10 mouse cellular contexts compared by ENCODE assay signal in the genomic region with DNA sequence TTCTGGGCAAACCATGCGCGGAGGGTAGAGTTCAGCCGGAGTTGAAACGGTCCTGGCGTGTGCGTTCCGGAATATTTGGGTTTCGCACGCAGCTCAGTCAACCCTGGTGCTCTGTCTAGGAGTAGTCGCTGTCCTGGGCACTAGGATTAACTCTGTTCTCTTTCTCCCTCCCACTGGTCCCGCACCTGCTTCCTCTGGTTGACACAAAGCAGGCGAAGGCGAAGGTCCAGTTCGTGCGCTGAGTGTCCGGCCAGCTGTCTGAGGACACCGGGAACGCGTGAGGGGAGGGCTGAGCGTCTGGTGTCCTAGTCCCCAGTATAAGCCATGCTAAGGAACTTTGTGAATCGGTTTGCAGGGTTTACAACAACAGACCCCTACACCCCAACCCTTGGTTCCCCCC. TPM values are rescaled to one million over a fixed set of nuclear protein-coding genes. Genes with fewer than 3 reads are reported as not detected.
DNase-seq lines count a peak whose midpoint lies in the region; ATAC-seq and TF ChIP-seq lines count a peak whose summit lies in the region.
"Had no signal": no experiment of that assay in that cellular context is flagged by ENCODE, and none has a peak within 500 bp of the region (broad histone marks: within the 10 kb centered on the region; RNA-seq: fewer than 3 reads in every experiment).

No protein-coding gene starts in this region.

- no peak for DNase-seq in kidney, postnatal 0 days (ENCODE audit: low spot score)
- DNase-seq in kidney, postnatal 25 days, result no peak
- DNase-seq in midbrain, postnatal 0 days (ENCODE audit: low spot score), result no peak
- DNase-seq in right cerebral cortex, postnatal 4 days, result no peak
- no peak for DNase-seq in lung, postnatal 25 days (ENCODE audit: low spot score)

- no peak overlapping the region for H3K27ac ChIP-seq in kidney, postnatal 0 days
- peak overlapping the region; percentile 96 for H3K27ac ChIP-seq in embryonic facial prominence, embryonic 13.5 days
- H3K27ac ChIP-seq in hindbrain, embryonic 13.5 days, result no peak overlapping the region
- no peak overlapping the region for H3K27ac ChIP-seq in midbrain, postnatal 0 days (ENCODE audit: low read depth, low read length)
- H3K27ac ChIP-seq: liver, embryonic 15.5 days had no signal

- H3K4me1 ChIP-seq in kidney, postnatal 0 days (replicated peaks; ENCODE audit: insufficient read depth, low read length), result peaks cover 11% of the 10 kb centered on the region
- peaks cover 54% of the 10 kb centered on the region for H3K4me1 ChIP-seq in embryonic facial prominence, embryonic 13.5 days
- H3K4me1 ChIP-seq in hindbrain, embryonic 13.5 days (replicated peaks), result peaks cover 19% of the 10 kb centered on the region
- H3K4me1 ChIP-seq in midbrain, postnatal 0 days (ENCODE audit: insufficient read depth, low read length), result no peaks in the 10 kb centered on the region
- H3K4me1 ChIP-seq: liver, embryonic 15.5 days had no signal

- H3K9me3 ChIP-seq in kidney, postnatal 0 days (replicated peaks; ENCODE audit: low read length), result no peaks in the 10 kb centered on the region
- no peaks in the 10 kb centered on the region for H3K9me3 ChIP-seq in embryonic facial prominence, embryonic 13.5 days
- H3K9me3 ChIP-seq in hindbrain, embryonic 13.5 days, result no peaks in the 10 kb centered on the region
- no peaks in the 10 kb centered on the region for H3K9me3 ChIP-seq in midbrain, postnatal 0 days (ENCODE audit: low read length)
- H3K9me3 ChIP-seq: liver, embryonic 15.5 days had no signal

- H3K4me2 ChIP-seq in kidney, postnatal 0 days (ENCODE audit: low read length), result peak overlapping the region; percentile 48
- H3K4me2 ChIP-seq in embryonic facial prominence, embryonic 13.5 days, result peak overlapping the region; percentile 76
- peak overlapping the region; percentile 33 for H3K4me2 ChIP-seq in hindbrain, embryonic 13.5 days
- H3K4me2 ChIP-seq in midbrain, postnatal 0 days (ENCODE audit: low read depth, low read length, poor library complexity, severe bottlenecking), result peak overlapping the region; percentile 30
- H3K4me2 ChIP-seq: liver, embryonic 15.5 days had no signal

- WGBS in kidney, postnatal 0 days, result under 1% methylated on average over 21 of the region's 21 CpGs
- WGBS in embryonic facial prominence, embryonic 13.5 days, result under 1% methylated on average over 21 of the region's 21 CpGs
- under 1% methylated on average over 21 of the region's 21 CpGs for WGBS in hindbrain, embryonic 13.5 days
- 2% methylated on average over 21 of the region's 21 CpGs for WGBS in midbrain, postnatal 0 days

- no peaks in the 10 kb centered on the region for H3K36me3 ChIP-seq in kidney, postnatal 0 days (ENCODE audit: insufficient read depth, low read length)
- H3K36me3 ChIP-seq in embryonic facial prominence, embryonic 13.5 days, result no peaks in the 10 kb centered on the region
- H3K36me3 ChIP-seq in hindbrain, embryonic 13.5 days, result no peaks in the 10 kb centered on the region
- H3K36me3 ChIP-seq in midbrain, postnatal 0 days (ENCODE audit: insufficient read depth, low read length), result no peaks in the 10 kb centered on the region
- H3K36me3 ChIP-seq: liver, embryonic 15.5 days had no signal

- H3K27me3 ChIP-seq in kidney, postnatal 0 days (ENCODE audit: insufficient read depth, low read length), result peaks cover 55% of the 10 kb centered on the region
- H3K27me3 ChIP-seq in embryonic facial prominence, embryonic 13.5 days, result peaks cover 31% of the 10 kb centered on the region
- peaks cover 95% of the 10 kb centered on the region for H3K27me3 ChIP-seq in hindbrain, embryonic 13.5 days
- H3K27me3 ChIP-seq in midbrain, postnatal 0 days (ENCODE audit: insufficient read depth, low read length), result peaks cover 50% of the 10 kb centered on the region

- H3K9ac ChIP-seq in kidney, postnatal 0 days (ENCODE audit: low read depth, low read length), result no peak overlapping the region
- H3K9ac ChIP-seq in embryonic facial prominence, embryonic 13.5 days, result peak overlapping the region; percentile 79
- H3K9ac ChIP-seq in hindbrain, embryonic 13.5 days, result no peak overlapping the region
- H3K9ac ChIP-seq in midbrain, postnatal 0 days (replicated peaks; ENCODE audit: low read length, poor library complexity, severe bottlenecking), result no peak overlapping the region
- H3K9ac ChIP-seq: liver, embryonic 15.5 days had no signal

- peak overlapping the region; percentile 21 for H3K4me3 ChIP-seq in kidney, postnatal 0 days (replicated peaks; ENCODE audit: low read depth, low read length)
- peak overlapping the region; percentile 43 for H3K4me3 ChIP-seq in embryonic facial prominence, embryonic 13.5 days
- peak overlapping the region; percentile 20; the same call in 1 of the 2 replicates for H3K4me3 ChIP-seq in hindbrain, embryonic 13.5 days
- H3K4me3 ChIP-seq in midbrain, postnatal 0 days (ENCODE audit: low read depth, low read length), result no peak overlapping the region
- H3K4me3 ChIP-seq: liver, embryonic 15.5 days had no signal

- no peak for TF ChIP-seq CTCF in kidney, postnatal 0 days (IDR thresholded peaks at IDR 0.05; ENCODE audit: low read depth)
- TF ChIP-seq CTCF in midbrain, postnatal 0 days (IDR thresholded peaks at IDR 0.05), result no peak

- ATAC-seq in kidney, postnatal 0 days (replicated peaks; ENCODE audit: low FRiP score, low read depth), result peak; percentile 61; the same call in 1 of the 2 replicates
- peak; percentile 49; the same call in 1 of the 2 replicates for ATAC-seq in embryonic facial prominence, embryonic 13.5 days (ENCODE audit: insufficient number of reproducible peaks, insufficient read depth, low FRiP score, low TSS enrichment, low read depth)
- ATAC-seq in hindbrain, embryonic 13.5 days (ENCODE audit: low FRiP score), result peak; percentile 67
- peak; percentile 29; the same call in 1 of the 2 replicates for ATAC-seq in midbrain, postnatal 0 days (ENCODE audit: low FRiP score)
- no peak for ATAC-seq in cerebellum, adult (ENCODE audit: insufficient number of reproducible peaks, low FRiP score, low TSS enrichment)

RNA-seq across cellular contexts. Expression of gene Twist1, which starts 10.0 kb away (rescaled TPM):
- 3.9 and 4.3 TPM in 2 replicates for polyA plus RNA-seq in kidney, postnatal 0 days (2015; fragmentation: Nextera tagmentation; extraction: Ambion mirVana)
- 56.1 and 63.1 TPM in 2 replicates for polyA plus RNA-seq in embryonic facial prominence, embryonic 13.5 days (2015; fragmentation: Nextera tagmentation; extraction: Ambion mirVana)
- polyA plus RNA-seq in hindbrain, embryonic 13.5 days (2015; fragmentation: Nextera tagmentation; extraction: Ambion mirVana), result 2.4 and 2.8 TPM in 2 replicates
- total RNA-seq in midbrain, postnatal 0 days (2014; rRNA removed), result 2.7 and 3.5 TPM in 2 replicates
- 1.00 and 1.2 TPM in 2 replicates for polyA plus RNA-seq in midbrain, postnatal 0 days (2015; fragmentation: Nextera tagmentation; extraction: Ambion mirVana)

RNA-seq across cellular contexts. Expression of gene Ferd3l, which starts 39.3 kb away (rescaled TPM):
- not detected in 2 replicates for polyA plus RNA-seq in kidney, postnatal 0 days (2015; fragmentation: Nextera tagmentation; extraction: Ambion mirVana)
- not detected in 2 replicates for polyA plus RNA-seq in embryonic facial prominence, embryonic 13.5 days (2015; fragmentation: Nextera tagmentation; extraction: Ambion mirVana)
- 1.1 and 2.2 TPM in 2 replicates for polyA plus RNA-seq in hindbrain, embryonic 13.5 days (2015; fragmentation: Nextera tagmentation; extraction: Ambion mirVana)
- total RNA-seq in midbrain, postnatal 0 days (2014; rRNA removed), result 0.71 and 1.5 TPM in 2 replicates
- 0.26 and 0.53 TPM in 2 replicates for polyA plus RNA-seq in midbrain, postnatal 0 days (2015; fragmentation: Nextera tagmentation; extraction: Ambion mirVana)
- polyA plus RNA-seq: liver, embryonic 15.5 days; spleen, adult 2 months had no signal

Comparison
In these comparisons a context has a peak if more than half of its experiments do, and no peak if none do; other contexts are left out.
1. RNA of gene Twist1, which starts 10.0 kb away (polyA plus RNA-seq): 56.1 to 63.1 TPM in embryonic facial prominence, embryonic 13.5 days; 3.9 to 4.3 TPM in kidney, postnatal 0 days, 2.4 to 2.8 TPM in hindbrain, embryonic 13.5 days and 1.00 to 1.2 TPM in midbrain, postnatal 0 days; every median in the first group is over 10 times any median in the second.
2. Peak in every context shown above with its lines, with median percentiles within 50 percentile points of each other: H3K4me2 ChIP-seq.